Mouse (Mus musculus): ENCODE measurements around the gene Arhgap24. TPM values are rescaled to one million over a fixed set of nuclear protein-coding genes. Genes with fewer than 3 reads are reported as not detected.

Gene Arhgap24
- polyA plus RNA-seq, 1 experiment from 2014 or later, result 25.4 TPM

GRCm38 (mm10) chr5:102703325-102704099 is 222.3 kb downstream of the Arhgap24 start:
- H3K4me3 ChIP-seq (ENCODE audit: low read depth, low read length), result no peak overlapping the region
- no peaks in the 10 kb centered on the region for H3K9me3 ChIP-seq (ENCODE audit: control insufficient read depth, low read length)
- no peaks in the 10 kb centered on the region for H3K27me3 ChIP-seq (replicated peaks; ENCODE audit: control insufficient read depth, insufficient read depth, low read length)
- no peaks in the 10 kb centered on the region; the same call in 1 of the 2 replicates for H3K4me1 ChIP-seq (ENCODE audit: control insufficient read depth, insufficient read depth, low read length)
- no peaks in the 10 kb centered on the region for H3K36me3 ChIP-seq (ENCODE audit: control insufficient read depth, insufficient read depth, low read length)
- H3K27ac ChIP-seq (replicated peaks; ENCODE audit: low read depth, low read length), result no peak overlapping the region
- ATAC-seq (ENCODE audit: low read depth) (no peak), DNase-seq (ENCODE audit: low spot score) (peak; percentile 85)
- no peak overlapping the region for H3K9ac ChIP-seq (ENCODE audit: low read depth, low read length)
- 53% methylated on average over 5 of the region's 5 CpGs for WGBS
- H3K4me2 ChIP-seq (ENCODE audit: low read depth, low read length), result no peak overlapping the region

DNA sequence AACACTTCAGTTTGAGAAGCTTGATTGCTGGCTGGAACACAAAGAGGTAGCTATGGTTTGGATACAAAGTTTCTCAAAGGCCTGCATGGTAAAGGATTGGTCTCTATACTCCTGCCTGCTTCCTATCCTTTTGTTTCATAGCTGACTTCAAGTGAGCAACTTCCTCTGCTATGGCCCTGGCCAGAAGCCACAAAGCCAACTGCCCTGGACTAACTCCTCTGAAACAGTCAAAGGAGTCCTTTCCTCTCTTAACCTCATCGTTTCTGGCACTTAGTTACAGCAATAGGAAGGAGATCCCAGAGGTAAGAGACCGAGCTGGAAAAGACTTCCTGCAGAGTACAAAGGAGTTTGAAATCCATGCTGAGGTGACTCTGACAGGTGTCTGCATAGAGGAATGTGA is 224.0 kb downstream of the Arhgap24 start:
- no peak overlapping the region for H3K9ac ChIP-seq (ENCODE audit: low read depth, low read length)
- H3K27ac ChIP-seq (replicated peaks; ENCODE audit: low read depth, low read length), result no peak overlapping the region
- no peaks in the 10 kb centered on the region for H3K9me3 ChIP-seq (ENCODE audit: control insufficient read depth, low read length)
- DNase-seq (ENCODE audit: low spot score), result no peak
- H3K4me2 ChIP-seq (ENCODE audit: low read depth, low read length), result no peak overlapping the region
- H3K4me1 ChIP-seq (ENCODE audit: control insufficient read depth, insufficient read depth, low read length), result no peaks in the 10 kb centered on the region; the same call in 1 of the 2 replicates
- H3K4me3 ChIP-seq (ENCODE audit: low read depth, low read length), result no peak overlapping the region
- ATAC-seq (ENCODE audit: low read depth), result no peak
- H3K36me3 ChIP-seq (ENCODE audit: control insufficient read depth, insufficient read depth, low read length), result no peaks in the 10 kb centered on the region
- WGBS, result 20% methylated on average over 2 of the region's 2 CpGs
- H3K27me3 ChIP-seq (replicated peaks; ENCODE audit: control insufficient read depth, insufficient read depth, low read length), result no peaks in the 10 kb centered on the region

GRCm38 (mm10) chr5:102710336-102710735 is 229.1 kb downstream of the Arhgap24 start:
- 87% methylated on average over 7 of the region's 7 CpGs for WGBS

GRCm38 (mm10) chr5:102719368-102719972 is 238.3 kb downstream of the Arhgap24 start:
- no peak overlapping the region; the same call in 1 of the 2 replicates for H3K27ac ChIP-seq (replicated peaks; ENCODE audit: low read depth, low read length)
- no peaks in the 10 kb centered on the region for H3K9me3 ChIP-seq (ENCODE audit: control insufficient read depth, low read length)
- DNase-seq (ENCODE audit: low spot score) (peak; percentile 77), ATAC-seq (ENCODE audit: low read depth) (peak; percentile 93)
- H3K9ac ChIP-seq (ENCODE audit: low read depth, low read length), result no peak overlapping the region
- peaks cover 10% of the 10 kb centered on the region; the same call in 1 of the 2 replicates for H3K4me1 ChIP-seq (ENCODE audit: control insufficient read depth, insufficient read depth, low read length)
- no peaks in the 10 kb centered on the region for H3K36me3 ChIP-seq (ENCODE audit: control insufficient read depth, insufficient read depth, low read length)
- WGBS, result 37% methylated on average over 8 of the region's 8 CpGs
- no peak overlapping the region for H3K4me3 ChIP-seq (ENCODE audit: low read depth, low read length)
- H3K27me3 ChIP-seq (replicated peaks; ENCODE audit: control insufficient read depth, insufficient read depth, low read length), result no peaks in the 10 kb centered on the region
- H3K4me2 ChIP-seq (ENCODE audit: low read depth, low read length), result no peak overlapping the region

More at GRCm38 (mm10) chr5:102710336-102710735, 229.1 kb downstream of the Arhgap24 start:
- Histone ChIP-seq H3K27me3 (replicated peaks; ENCODE audit: control insufficient read depth, insufficient read depth, low read length) (no peaks in the 10 kb centered on the region), H3K4me3 (ENCODE audit: low read depth, low read length) (no peak overlapping the region), H3K9ac (ENCODE audit: low read depth, low read length) (no peak overlapping the region), H3K4me1 (ENCODE audit: control insufficient read depth, insufficient read depth, low read length) (peaks cover under 1% of the 10 kb centered on the region; the same call in 1 of the 2 replicates), H3K9me3 (ENCODE audit: control insufficient read depth, low read length) (no peaks in the 10 kb centered on the region), H3K4me2 (ENCODE audit: low read depth, low read length) (no peak overlapping the region), H3K27ac (replicated peaks; ENCODE audit: low read depth, low read length) (no peak overlapping the region), H3K36me3 (ENCODE audit: control insufficient read depth, insufficient read depth, low read length) (no peaks in the 10 kb centered on the region)
- ATAC-seq (ENCODE audit: low read depth) (no peak), DNase-seq (ENCODE audit: low spot score) (no peak)

DNA sequence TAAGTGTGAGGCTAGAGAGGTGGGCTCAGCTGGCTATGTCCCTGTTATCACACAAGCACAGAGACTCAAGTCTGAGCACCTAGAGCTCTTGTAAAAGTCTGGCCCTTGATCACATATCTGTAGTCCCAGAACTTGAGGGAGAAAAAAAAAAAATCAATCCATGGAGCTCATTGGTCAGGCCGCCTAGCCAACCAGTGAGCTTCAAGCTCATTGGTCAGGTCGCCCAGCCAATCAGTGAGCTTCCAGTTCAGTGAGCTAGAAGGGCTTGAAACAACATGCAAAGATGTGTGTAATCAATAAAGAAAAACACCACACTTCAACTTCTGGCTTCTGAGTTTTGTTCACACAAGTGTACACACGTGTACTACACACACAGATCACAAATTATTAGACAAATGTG is 242.4 kb downstream of the Arhgap24 start:
- Histone ChIP-seq H3K36me3 (ENCODE audit: control insufficient read depth, insufficient read depth, low read length) (no peaks in the 10 kb centered on the region), H3K27ac (replicated peaks; ENCODE audit: low read depth, low read length) (no peak overlapping the region), H3K27me3 (replicated peaks; ENCODE audit: control insufficient read depth, insufficient read depth, low read length) (no peaks in the 10 kb centered on the region), H3K4me3 (ENCODE audit: low read depth, low read length) (no peak overlapping the region), H3K4me2 (ENCODE audit: low read depth, low read length) (no peak overlapping the region), H3K9ac (ENCODE audit: low read depth, low read length) (no peak overlapping the region), H3K9me3 (ENCODE audit: control insufficient read depth, low read length) (no peaks in the 10 kb centered on the region), H3K4me1 (ENCODE audit: control insufficient read depth, insufficient read depth, low read length) (peaks cover 9% of the 10 kb centered on the region; the same call in 1 of the 2 replicates)
- WGBS, result 92% methylated on average over 3 of the region's 3 CpGs
- DNase-seq (ENCODE audit: low spot score), result no peak
- no peak for ATAC-seq (ENCODE audit: low read depth)

- H3K4me3 ChIP-seq (ENCODE audit: low read depth, low read length), result peak overlapping the region; percentile 30
Measured at GRCm38 (mm10) chr5:102724813-102725348, 243.7 kb downstream of the Arhgap24 start.

DNA sequence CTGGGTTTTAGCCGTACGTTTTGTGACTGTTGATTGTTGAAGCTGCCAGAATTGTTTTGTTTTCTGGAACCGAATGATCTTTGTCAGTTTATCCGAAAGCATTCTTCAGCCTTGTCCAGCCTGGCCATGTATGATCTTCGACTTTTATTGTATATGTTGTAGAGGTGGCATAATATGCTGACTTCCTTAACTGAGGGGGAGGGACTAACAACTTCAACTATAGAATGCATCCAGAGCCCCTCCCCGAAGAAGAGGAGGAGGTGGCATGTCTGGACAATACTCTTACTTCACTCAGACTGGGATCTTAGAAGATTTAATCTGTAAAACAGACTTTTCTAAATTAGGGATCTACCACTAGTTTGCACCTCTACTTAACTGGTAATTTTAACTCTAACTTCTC is 244.2 kb downstream of the Arhgap24 start:
- DNase-seq (ENCODE audit: low spot score) (no peak), ATAC-seq (ENCODE audit: low read depth) (no peak)
- Histone ChIP-seq H3K27ac (replicated peaks; ENCODE audit: low read depth, low read length) (peak overlapping the region; percentile 30; the same call in 1 of the 2 replicates), H3K36me3 (ENCODE audit: control insufficient read depth, insufficient read depth, low read length) (no peaks in the 10 kb centered on the region), H3K9me3 (ENCODE audit: control insufficient read depth, low read length) (no peaks in the 10 kb centered on the region), H3K4me3 (ENCODE audit: low read depth, low read length) (peak overlapping the region; percentile 30), H3K27me3 (replicated peaks; ENCODE audit: control insufficient read depth, insufficient read depth, low read length) (no peaks in the 10 kb centered on the region), H3K4me2 (ENCODE audit: low read depth, low read length) (peak overlapping the region; percentile 41), H3K9ac (ENCODE audit: low read depth, low read length) (peak overlapping the region; percentile 38; the same call in 1 of the 2 replicates), H3K4me1 (ENCODE audit: control insufficient read depth, insufficient read depth, low read length) (peaks cover 4% of the 10 kb centered on the region; the same call in 1 of the 2 replicates)
- WGBS, result 63% methylated on average over 6 of the region's 6 CpGs

More at GRCm38 (mm10) chr5:102724813-102725348, 243.7 kb downstream of the Arhgap24 start:
- Histone ChIP-seq H3K27me3 (replicated peaks; ENCODE audit: control insufficient read depth, insufficient read depth, low read length) (no peaks in the 10 kb centered on the region), H3K36me3 (ENCODE audit: control insufficient read depth, insufficient read depth, low read length) (no peaks in the 10 kb centered on the region), H3K4me1 (ENCODE audit: control insufficient read depth, insufficient read depth, low read length) (peaks cover 7% of the 10 kb centered on the region; the same call in 1 of the 2 replicates), H3K9me3 (ENCODE audit: control insufficient read depth, low read length) (no peaks in the 10 kb centered on the region), H3K27ac (replicated peaks; ENCODE audit: low read depth, low read length) (peak overlapping the region; percentile 30), H3K9ac (ENCODE audit: low read depth, low read length) (peak overlapping the region; percentile 38; the same call in 1 of the 2 replicates), H3K4me2 (ENCODE audit: low read depth, low read length) (peak overlapping the region; percentile 41)
- DNase-seq (ENCODE audit: low spot score) (peak; percentile 52), ATAC-seq (ENCODE audit: low read depth) (peak; percentile 63)
- WGBS, result 24% methylated on average over 7 of the region's 9 CpGs

DNA sequence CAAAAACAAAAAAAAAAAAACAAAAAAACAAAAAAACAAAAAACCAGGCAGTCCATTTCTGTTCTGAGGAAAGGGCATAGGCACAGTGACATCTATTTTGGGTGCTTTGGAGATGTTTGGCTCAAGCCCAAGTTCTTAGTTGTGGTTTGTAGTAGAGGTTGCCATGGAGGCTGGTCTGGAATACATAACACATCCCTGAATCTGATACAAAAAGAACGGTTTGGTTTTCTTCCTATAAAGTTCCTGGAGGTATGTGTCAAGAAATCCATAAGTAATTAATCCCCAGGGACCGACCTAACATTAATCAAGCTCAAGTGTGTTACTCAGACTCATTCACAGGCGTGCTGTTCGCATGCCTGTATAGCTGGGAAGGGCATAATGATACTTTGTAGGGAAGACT is 245.8 kb downstream of the Arhgap24 start:
- WGBS, result 60% methylated on average over 4 of the region's 4 CpGs
- no peak overlapping the region for H3K4me2 ChIP-seq (ENCODE audit: low read depth, low read length)
- peaks cover 4% of the 10 kb centered on the region; the same call in 1 of the 2 replicates for H3K4me1 ChIP-seq (ENCODE audit: control insufficient read depth, insufficient read depth, low read length)
- no peaks in the 10 kb centered on the region for H3K36me3 ChIP-seq (ENCODE audit: control insufficient read depth, insufficient read depth, low read length)
- no peak overlapping the region for H3K9ac ChIP-seq (ENCODE audit: low read depth, low read length)
- ATAC-seq (ENCODE audit: low read depth), result no peak
- no peak overlapping the region for H3K27ac ChIP-seq (replicated peaks; ENCODE audit: low read depth, low read length)
- peak; percentile 46 for DNase-seq (ENCODE audit: low spot score)
- no peaks in the 10 kb centered on the region for H3K27me3 ChIP-seq (replicated peaks; ENCODE audit: control insufficient read depth, insufficient read depth, low read length)
- no peak overlapping the region for H3K4me3 ChIP-seq (ENCODE audit: low read depth, low read length)
- no peaks in the 10 kb centered on the region for H3K9me3 ChIP-seq (ENCODE audit: control insufficient read depth, low read length)

All from embryonic facial prominence, embryonic 14.5 days (tissue).